Mouse (Mus musculus) kidney, embryonic 14.5 days (tissue): ENCODE data around the gene Snrpc. TPM values are rescaled to one million over a fixed set of nuclear protein-coding genes. Genes with fewer than 3 reads are reported as not detected.

Source experiments
- ATAC-seq: fragments of 200-750 bp; cut with Nextera tagmentation; 2 replicates; pipeline ENCODE4 v1.8.0; 2017; ENCODE audit warnings: moderate number of reproducible peaks, mild to moderate bottlenecking, moderate TSS enrichment, moderate library complexity; ENCODE audit not compliant: low FRiP score, low TSS enrichment
- H3K27ac ChIP-seq: fragments of 300-500 bp; sonication (generic); 2 replicates; pipeline ENCODE4 v1.5.1; 2014; ENCODE audit warnings: low read depth, mild to moderate bottlenecking, low read length, moderate library complexity, mixed read lengths
- H3K27me3 ChIP-seq: fragments of 300-500 bp; sonication (generic); 2 replicates; pipeline ENCODE4 v1.6.1; 2014; ENCODE audit warnings: mild to moderate bottlenecking, low read length; ENCODE audit not compliant: control insufficient read depth, insufficient read depth
- H3K36me3 ChIP-seq: fragments of 300-500 bp; sonication (generic); 2 replicates; pipeline ENCODE4 v1.6.1; 2014; ENCODE audit warnings: low read length, mixed read lengths; ENCODE audit not compliant: control insufficient read depth, insufficient read depth
- H3K4me1 ChIP-seq: fragments of 300-500 bp; sonication (generic); 2 replicates; pipeline ENCODE4 v1.6.1; 2014; ENCODE audit warnings: low read length, mixed read lengths; ENCODE audit not compliant: control insufficient read depth, insufficient read depth
- H3K4me2 ChIP-seq: fragments of 300-500 bp; sonication (generic); replicated peaks from 2 replicates; pipeline ENCODE4 v1.6.1; 2014; ENCODE audit warnings: low read depth, mild to moderate bottlenecking, low read length
- H3K4me3 ChIP-seq: fragments of 300-500 bp; sonication (generic); 2 replicates; pipeline ENCODE4 v1.5.1; 2014; ENCODE audit warnings: mild to moderate bottlenecking, low read length
- H3K9ac ChIP-seq: fragments of 300-500 bp; sonication (generic); 2 replicates; pipeline ENCODE4 v1.6.1; 2014; ENCODE audit warnings: low read depth, mild to moderate bottlenecking, low read length, moderate library complexity
- H3K9me3 ChIP-seq: fragments of 300-500 bp; sonication (generic); 2 replicates; pipeline ENCODE4 v1.6.1; 2016; ENCODE audit warnings: low read length; ENCODE audit not compliant: control insufficient read depth
- WGBS: fragments of 180-500 bp; shearing (Covaris S2); extraction: QIAGEN DNeasy Blood & Tissue Kit; methylation state at CpG from one replicate; pipeline ENCODE4 v1.1.7; 2014; 5-methylcytosine and 5-hydroxymethylcytosine counted together
- polyA plus RNA-seq: library from polyadenylated mRNA; unstranded; fragments of >200 nt; fragmentation: Nextera tagmentation; extraction: Ambion mirVana; gene quantifications from 2 replicates; pipeline ENCODE4 v1.2.1, GENCODE M21; 2014

The Snrpc gene
- polyA plus RNA-seq, 1 experiment from 2014 or later = 349 TPM

- Histone ChIP-seq H3K4me3 (no peak overlapping the region), H3K4me2 (peak overlapping the region; percentile 24), H3K4me1 (peaks cover 42% of the 10 kb centered on the region), H3K9ac (peak overlapping the region; percentile 42; the same call in 1 of the 2 replicates), H3K36me3 (no peaks in the 10 kb centered on the region), H3K27me3 (no peaks in the 10 kb centered on the region), H3K27ac (peak overlapping the region; percentile 97), H3K9me3 (no peaks in the 10 kb centered on the region)
- peak; percentile 91 for ATAC-seq
- 10% methylated on average over 16 of the region's 16 CpGs for WGBS
Measured at GRCm38 (mm10) chr17:27799771-27800584, 38.0 kb upstream of the Snrpc start.

- no peaks in the 10 kb centered on the region for H3K9me3 ChIP-seq
- H3K27ac ChIP-seq = peak overlapping the region; percentile 74; the same call in 1 of the 2 replicates
- no peaks in the 10 kb centered on the region for H3K27me3 ChIP-seq
- H3K36me3 ChIP-seq = no peaks in the 10 kb centered on the region
- peaks cover 42% of the 10 kb centered on the region for H3K4me1 ChIP-seq
- no peak overlapping the region; the same call in 1 of the 2 replicates for H3K4me2 ChIP-seq
- WGBS = 74% methylated on average over 9 of the region's 9 CpGs
- no peak overlapping the region for H3K9ac ChIP-seq
- no peak for ATAC-seq
- no peak overlapping the region for H3K4me3 ChIP-seq
Measured at GRCm38 (mm10) chr17:27800710-27801648, 37.0 kb upstream of the Snrpc start.

- Histone ChIP-seq H3K36me3 (no peaks in the 10 kb centered on the region), H3K9me3 (no peaks in the 10 kb centered on the region), H3K4me2 (no peak overlapping the region), H3K27me3 (no peaks in the 10 kb centered on the region), H3K4me1 (peaks cover 22% of the 10 kb centered on the region), H3K4me3 (no peak overlapping the region), H3K27ac (no peak overlapping the region), H3K9ac (no peak overlapping the region)
- WGBS = 80% methylated on average over 4 of the region's 4 CpGs
- no peak for ATAC-seq
Measured at GRCm38 (mm10) chr17:27803752-27804151, 34.2 kb upstream of the Snrpc start.

GRCm38 (mm10) chr17:27804156-27804690, 33.7 kb upstream of the Snrpc start:
- no peaks in the 10 kb centered on the region for H3K36me3 ChIP-seq
- no peak overlapping the region for H3K27ac ChIP-seq
- no peak overlapping the region for H3K9ac ChIP-seq
- no peak overlapping the region for H3K4me3 ChIP-seq
- peaks cover 17% of the 10 kb centered on the region for H3K4me1 ChIP-seq
- ATAC-seq = no peak
- no peak overlapping the region for H3K4me2 ChIP-seq
- WGBS = 78% methylated on average over 7 of the region's 7 CpGs
- no peaks in the 10 kb centered on the region for H3K27me3 ChIP-seq
- H3K9me3 ChIP-seq = no peaks in the 10 kb centered on the region

- no peak overlapping the region for H3K4me2 ChIP-seq
- 77% methylated on average over 10 of the region's 10 CpGs for WGBS
- no peaks in the 10 kb centered on the region for H3K9me3 ChIP-seq
- peaks cover 9% of the 10 kb centered on the region for H3K4me1 ChIP-seq
- H3K27ac ChIP-seq = no peak overlapping the region
- H3K36me3 ChIP-seq = no peaks in the 10 kb centered on the region
- H3K4me3 ChIP-seq = no peak overlapping the region
- H3K27me3 ChIP-seq = no peaks in the 10 kb centered on the region
- H3K9ac ChIP-seq = no peak overlapping the region
- ATAC-seq = no peak
Measured at GRCm38 (mm10) chr17:27804803-27805770, 32.9 kb upstream of the Snrpc start.

GRCm38 (mm10) chr17:27807542-27808078, 30.3 kb upstream of the Snrpc start:
- H3K36me3 ChIP-seq = no peaks in the 10 kb centered on the region
- 73% methylated on average over 2 of the region's 2 CpGs for WGBS
- H3K9me3 ChIP-seq = no peaks in the 10 kb centered on the region
- no peak overlapping the region for H3K4me2 ChIP-seq
- no peaks in the 10 kb centered on the region for H3K4me1 ChIP-seq
- no peaks in the 10 kb centered on the region for H3K27me3 ChIP-seq
- no peak for ATAC-seq
- H3K9ac ChIP-seq = no peak overlapping the region
- no peak overlapping the region for H3K4me3 ChIP-seq
- no peak overlapping the region for H3K27ac ChIP-seq

GRCm38 (mm10) chr17:27810569-27811331, 27.2 kb upstream of the Snrpc start:
- Histone ChIP-seq H3K4me2 (no peak overlapping the region), H3K27ac (no peak overlapping the region), H3K9ac (no peak overlapping the region), H3K36me3 (no peaks in the 10 kb centered on the region), H3K4me3 (no peak overlapping the region), H3K9me3 (no peaks in the 10 kb centered on the region), H3K4me1 (no peaks in the 10 kb centered on the region), H3K27me3 (no peaks in the 10 kb centered on the region)
- no peak for ATAC-seq
- 80% methylated on average over 16 of the region's 16 CpGs for WGBS
